Mouse (Mus musculus) olfactory bulb, adult 2 months (tissue): ENCODE results near the gene Atg101. TPM values are rescaled to one million over a fixed set of nuclear protein-coding genes. Genes with fewer than 3 reads are reported as not detected.
A peak's percentile ranks its signal among the peaks of the same experiment; 100 is the strongest.

Source experiments
- H3K27ac ChIP-seq: fragments of 200-500 bp; 2 replicates; pipeline ENCODE4 v1.5.1; 2012; ENCODE audit warnings: low read depth, low read length; ENCODE audit not compliant: insufficient read depth
- H3K4me1 ChIP-seq: fragments of 200-500 bp; 2 replicates; pipeline ENCODE4 v1.6.1; 2012; ENCODE audit warnings: low read length; ENCODE audit not compliant: control insufficient read depth, insufficient read depth
- H3K4me3 ChIP-seq: fragments of 200-500 bp; 2 replicates; pipeline ENCODE4 v1.5.1; 2012; ENCODE audit warnings: mild to moderate bottlenecking, low read depth, low read length, moderate library complexity; ENCODE audit not compliant: insufficient read depth
- CTCF ChIP-seq: fragments of 200-500 bp; IDR thresholded peaks from 2 replicates; pipeline ENCODE4 v1.5.1; 2012; ENCODE audit warnings: low read depth, mild to moderate bottlenecking, low read length, moderate library complexity; ENCODE audit not compliant: insufficient read depth
- POLR2A ChIP-seq: fragments of 200-500 bp; IDR thresholded peaks from 2 replicates; pipeline ENCODE4 v1.6.1; 2012; ENCODE audit warnings: mild to moderate bottlenecking, low read depth, low read length, moderate library complexity; ENCODE audit not compliant: insufficient read depth
- WGBS: fragments of 180-500 bp; shearing (Covaris S2); methylation state at CpG from one replicate; pipeline ENCODE4 v1.1.7; 2018; 5-methylcytosine and 5-hydroxymethylcytosine counted together
- polyA plus RNA-seq: library from polyadenylated mRNA; stranded (reverse); fragments of >200 nt; gene quantifications from 2 replicates; pipeline ENCODE4 v1.2.4, GENCODE M21; 2012; ENCODE audit warnings: low replicate concordance; ENCODE audit not compliant: missing spikeins, insufficient read depth, insufficient read length

Gene Atg101
- polyA plus RNA-seq, 1 experiment: not detected

DNA sequence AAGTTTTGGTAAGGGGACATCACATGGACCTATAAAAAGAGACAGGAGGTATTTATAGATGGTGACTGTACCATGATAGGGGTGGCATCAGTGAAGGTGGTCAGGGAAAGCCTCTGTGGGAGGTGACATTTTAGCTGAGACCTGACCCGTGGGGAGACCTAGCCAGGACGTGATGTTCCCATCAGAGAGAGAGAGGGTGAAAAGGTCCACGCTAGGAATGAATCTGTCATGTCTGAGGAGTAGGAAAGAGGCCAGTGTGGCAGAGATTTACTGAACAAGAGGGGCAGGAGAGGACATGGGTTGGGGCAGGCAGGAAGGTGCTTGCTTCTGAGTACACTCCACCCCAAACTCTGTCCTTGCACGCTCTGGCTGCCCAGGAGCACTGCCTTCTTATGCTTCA is 19.8 kb downstream of the Atg101 start:
- no peaks in the 10 kb centered on the region for H3K4me1 ChIP-seq
- no peak overlapping the region for H3K4me3 ChIP-seq
- 87% methylated on average over 4 of the region's 4 CpGs for WGBS
- H3K27ac ChIP-seq: no peak overlapping the region
- TF ChIP-seq CTCF: no peak
- TF ChIP-seq POLR2A: no peak

DNA sequence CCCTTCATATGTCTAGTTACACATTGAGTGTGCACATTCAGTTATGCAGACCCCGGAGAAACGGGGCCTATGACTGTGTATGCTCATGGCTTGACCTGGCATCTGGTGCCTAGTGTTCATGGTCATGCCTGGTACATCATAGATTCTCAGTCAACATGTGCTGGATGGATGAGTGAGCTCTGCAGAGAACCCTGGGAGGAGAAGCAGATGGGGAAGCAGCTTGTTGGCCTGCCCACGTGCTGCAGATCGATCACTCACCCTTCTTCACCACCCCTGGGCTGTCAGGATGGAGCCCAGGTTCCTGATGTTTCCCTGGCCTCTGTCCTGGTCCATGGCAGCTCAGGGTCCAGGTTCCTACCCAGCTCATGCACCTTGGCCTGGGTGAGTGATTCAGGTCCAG is 22.4 kb downstream of the Atg101 start:
- no peak overlapping the region for H3K27ac ChIP-seq
- peaks cover 4% of the 10 kb centered on the region for H3K4me1 ChIP-seq
- 89% methylated on average over 4 of the region's 4 CpGs for WGBS
- H3K4me3 ChIP-seq: no peak overlapping the region
- no peak for TF ChIP-seq CTCF
- TF ChIP-seq POLR2A: no peak

DNA sequence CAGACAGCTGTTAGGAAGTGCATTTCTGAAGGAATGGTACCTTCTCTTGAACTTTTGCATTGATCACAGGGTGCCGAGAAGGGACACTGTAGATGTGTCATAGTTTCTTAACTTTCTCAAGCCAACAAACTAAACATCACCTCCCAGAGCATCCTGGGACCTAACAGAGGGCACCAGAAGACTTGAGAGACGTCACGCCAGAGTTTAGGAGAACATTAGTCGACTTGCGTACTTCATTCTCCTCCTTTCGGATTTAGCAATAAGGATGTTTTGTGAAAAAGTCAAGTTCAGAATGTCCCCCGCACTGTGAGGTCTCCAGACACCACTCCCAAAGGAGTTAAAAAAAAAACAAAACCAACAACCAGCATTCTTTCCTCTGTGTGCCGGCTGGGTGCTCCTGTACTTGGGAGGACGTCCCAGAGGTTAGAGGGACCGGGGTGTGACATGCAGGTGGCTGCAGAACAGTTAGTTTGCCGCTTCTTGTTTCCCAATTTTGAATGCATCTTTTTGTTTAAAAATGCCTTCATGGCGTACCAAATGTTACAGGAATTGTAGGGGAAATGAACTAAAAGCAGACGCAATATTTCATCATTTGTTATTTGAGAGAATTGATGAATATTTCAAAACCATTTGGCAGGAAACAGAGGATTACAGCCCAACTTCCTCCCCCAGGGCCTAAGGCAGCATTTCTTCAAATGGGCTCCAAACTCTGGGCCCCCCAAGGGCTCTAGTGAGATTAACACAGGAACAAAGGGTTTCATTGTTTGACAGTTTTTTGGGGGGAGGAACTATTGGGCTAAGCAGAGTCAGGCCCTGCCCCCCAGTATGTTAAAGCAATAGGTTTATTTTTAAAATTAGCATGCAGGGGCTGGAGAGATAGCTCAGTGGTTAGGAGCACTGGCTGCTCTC is 24.6 kb downstream of the Atg101 start:
- no peak for TF ChIP-seq CTCF
- TF ChIP-seq POLR2A: no peak
- H3K27ac ChIP-seq: no peak overlapping the region
- H3K4me3 ChIP-seq: no peak overlapping the region
- WGBS: 77% methylated on average over 13 of the region's 13 CpGs
- peaks cover 7% of the 10 kb centered on the region for H3K4me1 ChIP-seq

DNA sequence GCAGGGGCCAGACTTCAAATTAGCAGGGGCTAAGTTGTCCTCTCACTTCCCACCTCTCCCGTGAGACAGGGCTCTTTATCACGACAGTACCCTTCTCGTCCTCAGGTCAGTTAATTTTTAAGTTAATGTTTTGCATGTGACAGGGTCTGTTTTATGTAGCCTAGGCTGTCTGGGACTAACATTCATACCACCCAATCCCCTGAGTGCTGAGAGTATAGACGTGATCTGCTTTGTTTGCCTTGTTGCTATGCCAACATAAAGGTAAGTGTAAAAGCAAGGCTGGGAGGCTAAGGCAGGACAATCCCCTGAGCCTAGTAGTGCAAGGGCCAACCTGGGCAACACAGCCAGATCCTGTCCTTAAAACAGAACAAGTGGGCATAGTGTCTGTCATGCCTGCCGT is 25.4 kb downstream of the Atg101 start:
- TF ChIP-seq CTCF (no peak), POLR2A (no peak)
- WGBS: 67% methylated on average over 5 of the region's 5 CpGs

DNA sequence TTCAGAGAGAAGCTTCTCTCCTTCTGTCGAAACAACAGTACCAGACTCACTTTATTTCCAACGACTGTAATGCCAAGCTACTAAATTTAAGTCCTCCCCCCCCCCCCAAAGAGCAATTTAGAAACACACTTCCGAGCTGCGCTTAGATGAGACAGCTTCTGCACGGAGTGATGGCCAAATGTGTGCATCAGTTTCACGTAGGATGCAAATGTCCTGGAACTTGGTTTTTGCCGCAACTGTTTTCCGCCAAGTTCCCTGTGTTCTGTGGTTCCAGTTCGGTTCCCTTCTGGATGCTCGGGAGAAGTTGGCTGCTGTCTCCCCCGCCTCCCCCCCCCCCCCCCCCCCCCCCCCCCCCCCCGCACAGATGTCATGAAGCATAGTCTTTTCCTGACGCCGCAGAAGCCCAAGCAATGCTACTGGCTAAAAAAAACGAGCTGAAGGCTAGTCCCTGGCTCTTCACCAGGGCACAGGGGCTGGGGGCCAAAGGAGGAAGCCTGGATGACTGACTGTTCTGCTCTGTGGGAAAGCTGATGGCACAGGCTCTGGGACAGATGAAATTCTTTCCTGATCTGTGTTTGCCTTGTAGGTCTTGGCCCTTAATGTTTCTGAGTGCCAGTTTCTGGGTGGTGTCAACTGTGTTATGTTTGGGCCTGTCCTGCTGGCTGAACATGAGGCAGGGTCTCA is 27.2 kb downstream of the Atg101 start:
- 17% methylated on average over 13 of the region's 15 CpGs for WGBS
- no peak overlapping the region for H3K27ac ChIP-seq
- peaks cover 10% of the 10 kb centered on the region for H3K4me1 ChIP-seq
- TF ChIP-seq POLR2A (no peak), CTCF (no peak)
- H3K4me3 ChIP-seq: no peak overlapping the region

More for the DNA sequence above, 25.4 kb downstream of the Atg101 start:
- Histone ChIP-seq H3K27ac (no peak overlapping the region), H3K4me3 (no peak overlapping the region), H3K4me1 (peaks cover 7% of the 10 kb centered on the region)

DNA sequence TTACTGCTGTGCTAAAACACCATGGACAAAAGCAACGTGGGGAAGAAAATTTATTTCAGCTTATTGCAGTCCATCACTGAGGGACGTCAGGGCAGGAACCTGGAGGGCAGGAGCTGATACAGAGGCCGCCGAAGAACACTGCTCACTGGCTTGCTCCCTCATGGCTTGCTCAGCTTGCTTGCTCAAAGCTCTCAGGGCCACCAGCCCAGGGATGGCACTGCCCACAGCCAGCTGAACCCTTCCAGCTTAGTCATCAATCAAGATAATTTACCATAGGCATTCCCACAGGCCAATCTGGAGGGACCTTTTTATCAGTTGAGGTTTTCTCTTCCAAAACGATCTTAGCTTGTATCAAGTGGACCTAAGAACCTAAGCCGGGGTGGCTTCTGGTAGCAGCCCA is 27.9 kb downstream of the Atg101 start:
- 89% methylated on average over 6 of the region's 6 CpGs for WGBS
- Histone ChIP-seq H3K27ac (no peak overlapping the region), H3K4me1 (peaks cover 14% of the 10 kb centered on the region), H3K4me3 (no peak overlapping the region)
- TF ChIP-seq POLR2A (no peak), CTCF (no peak)

DNA sequence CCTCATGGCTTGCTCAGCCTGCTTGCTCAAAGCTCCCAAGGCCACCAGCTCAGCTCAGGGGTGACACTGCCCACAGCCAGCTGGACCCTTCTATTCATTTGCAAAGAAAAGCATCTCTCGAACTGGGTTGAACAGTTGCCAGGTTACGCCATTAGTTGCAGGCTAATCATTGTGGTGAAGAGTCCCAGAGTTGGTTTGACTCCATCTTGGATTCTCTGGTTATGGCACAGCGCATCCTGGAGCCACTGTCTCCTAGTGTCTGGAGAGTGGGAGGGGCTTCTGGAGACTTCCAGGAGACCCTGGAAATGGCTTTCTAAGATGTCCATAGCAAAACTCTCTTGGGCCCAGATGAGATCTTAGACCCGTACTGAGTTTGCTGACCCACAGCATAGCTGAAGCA is 31.3 kb downstream of the Atg101 start:
- WGBS: 69% methylated on average over 4 of the region's 4 CpGs
- peaks cover 14% of the 10 kb centered on the region for H3K4me1 ChIP-seq
- no peak overlapping the region for H3K27ac ChIP-seq
- no peak overlapping the region for H3K4me3 ChIP-seq
- TF ChIP-seq CTCF (no peak), POLR2A (no peak)

DNA sequence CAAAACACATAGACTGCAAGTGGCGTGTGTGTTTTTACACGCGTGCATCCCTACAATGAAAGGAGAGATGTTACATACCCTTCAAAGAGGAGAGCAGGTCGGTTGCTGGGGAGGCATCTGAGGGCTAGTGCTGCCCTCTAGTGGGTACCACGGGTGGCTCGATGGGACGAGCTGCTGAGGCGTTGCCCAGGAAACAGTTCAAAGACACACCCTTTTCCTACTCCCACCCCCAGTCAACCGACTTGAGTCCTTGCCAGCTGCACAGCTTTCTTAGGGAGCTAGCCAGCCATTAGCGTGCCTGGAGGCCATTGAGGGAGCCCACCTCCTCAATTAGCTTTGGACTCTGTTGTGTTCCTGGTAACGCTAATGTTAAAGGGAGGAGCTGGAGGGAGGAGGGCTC is 31.8 kb downstream of the Atg101 start:
- no peak for TF ChIP-seq POLR2A
- TF ChIP-seq CTCF: peak; percentile 93
- WGBS: under 1% methylated on average over 11 of the region's 11 CpGs
- H3K4me1 ChIP-seq: peaks cover 12% of the 10 kb centered on the region
- H3K4me3 ChIP-seq: peak overlapping the region; percentile 50
- H3K27ac ChIP-seq: no peak overlapping the region

DNA sequence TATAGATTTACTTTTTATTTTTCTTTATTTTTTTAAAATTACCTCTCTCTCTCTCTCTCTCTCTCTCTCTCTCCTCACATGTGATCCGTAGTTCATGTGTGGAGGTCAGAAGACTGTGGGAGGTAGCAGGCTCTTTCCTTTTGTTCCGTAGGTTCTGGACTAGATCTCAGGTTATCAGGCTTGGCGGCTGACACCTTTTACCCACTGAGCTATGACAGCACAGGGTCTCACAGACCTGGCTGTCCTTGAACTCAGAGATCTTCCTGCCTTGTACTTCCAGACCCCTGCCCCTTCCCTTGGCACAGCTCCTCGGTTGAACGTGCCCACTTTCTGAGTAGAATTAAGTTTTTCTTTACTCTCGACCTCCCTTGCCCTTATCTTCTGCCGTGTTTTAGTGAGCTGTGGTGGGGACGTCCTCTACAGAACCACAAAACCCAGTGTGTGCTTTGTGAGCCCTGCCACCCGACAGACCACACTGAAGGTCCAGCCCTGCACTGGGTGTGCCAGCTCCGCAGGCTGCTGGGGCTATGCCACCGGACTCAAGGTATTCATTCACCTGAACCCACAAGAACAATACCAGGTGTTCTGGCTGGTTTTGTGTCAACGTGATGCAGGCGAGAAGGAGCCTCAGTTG is 32.3 kb downstream of the Atg101 start:
- TF ChIP-seq POLR2A (no peak), CTCF (no peak)
- WGBS: 51% methylated on average over 13 of the region's 13 CpGs
- Histone ChIP-seq H3K4me3 (no peak overlapping the region), H3K4me1 (peaks cover 11% of the 10 kb centered on the region), H3K27ac (no peak overlapping the region)
